Mouse (Mus musculus): ENCODE results near the gene Emid1. TPM values are rescaled to one million over a fixed set of nuclear protein-coding genes. Genes with fewer than 3 reads are reported as not detected.
A peak's percentile ranks its signal among the peaks of the same experiment; 100 is the strongest.

Emid1 gene
- polyA plus RNA-seq, 1 experiment from 2014 or later: 14.6 TPM

- H3K4me1 ChIP-seq: peaks cover 22% of the 10 kb centered on the region
- H3K36me3 ChIP-seq: no peaks in the 10 kb centered on the region
- H3K4me3 ChIP-seq: no peak overlapping the region
- DNase-seq (ENCODE audit: low spot score): no peak
- no peaks in the 10 kb centered on the region for H3K9me3 ChIP-seq
- WGBS: 78% methylated on average over 4 of the region's 4 CpGs
- H3K27ac ChIP-seq: no peak overlapping the region
- peaks cover 19% of the 10 kb centered on the region for H3K27me3 ChIP-seq (ENCODE audit: insufficient read depth, poor library complexity, severe bottlenecking)
Measured at GRCm38 (mm10) chr11:5132751-5133150, 19.3 kb downstream of the Emid1 start.

- Histone ChIP-seq H3K4me3 (no peak overlapping the region), H3K27me3 (ENCODE audit: insufficient read depth, poor library complexity, severe bottlenecking) (peaks cover 19% of the 10 kb centered on the region), H3K27ac (no peak overlapping the region), H3K9me3 (no peaks in the 10 kb centered on the region), H3K36me3 (no peaks in the 10 kb centered on the region), H3K4me1 (peaks cover 16% of the 10 kb centered on the region)
- no peak for DNase-seq (ENCODE audit: low spot score)
- 60% methylated on average over 4 of the region's 4 CpGs for WGBS
Measured at GRCm38 (mm10) chr11:5130111-5130665, 21.9 kb downstream of the Emid1 start.

DNA sequence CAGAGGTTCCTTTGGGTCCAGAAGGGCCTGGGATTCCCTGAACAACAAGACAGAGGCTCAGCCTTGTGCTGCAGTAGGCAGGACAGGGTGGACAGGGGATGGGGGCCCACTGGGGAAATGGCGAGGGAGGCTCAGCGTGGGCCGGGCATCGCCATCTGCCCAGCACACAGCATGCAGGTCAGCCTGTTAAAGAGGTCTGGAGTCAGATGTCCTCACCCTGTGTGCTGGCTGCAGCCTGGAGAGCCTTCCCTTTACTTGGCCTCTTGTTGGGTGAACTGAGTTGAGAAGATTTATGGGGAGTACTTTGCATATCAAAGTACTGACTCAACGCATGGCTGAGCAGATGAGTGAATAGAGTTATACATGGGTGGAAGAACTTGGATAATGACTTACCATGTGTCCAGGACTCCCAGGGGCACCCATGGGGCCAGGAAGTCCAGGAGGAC, 23.0 kb downstream of the Emid1 start:
- no peak for DNase-seq (ENCODE audit: low spot score)
- H3K36me3 ChIP-seq: no peaks in the 10 kb centered on the region
- H3K4me3 ChIP-seq: no peak overlapping the region
- peaks cover 16% of the 10 kb centered on the region for H3K4me1 ChIP-seq
- H3K9me3 ChIP-seq: no peaks in the 10 kb centered on the region
- H3K27ac ChIP-seq: no peak overlapping the region; the same call in 1 of the 2 replicates
- WGBS: 67% methylated on average over 5 of the region's 5 CpGs
- peaks cover 8% of the 10 kb centered on the region; the same call in 1 of the 2 replicates for H3K27me3 ChIP-seq (ENCODE audit: insufficient read depth, poor library complexity, severe bottlenecking)

DNA sequence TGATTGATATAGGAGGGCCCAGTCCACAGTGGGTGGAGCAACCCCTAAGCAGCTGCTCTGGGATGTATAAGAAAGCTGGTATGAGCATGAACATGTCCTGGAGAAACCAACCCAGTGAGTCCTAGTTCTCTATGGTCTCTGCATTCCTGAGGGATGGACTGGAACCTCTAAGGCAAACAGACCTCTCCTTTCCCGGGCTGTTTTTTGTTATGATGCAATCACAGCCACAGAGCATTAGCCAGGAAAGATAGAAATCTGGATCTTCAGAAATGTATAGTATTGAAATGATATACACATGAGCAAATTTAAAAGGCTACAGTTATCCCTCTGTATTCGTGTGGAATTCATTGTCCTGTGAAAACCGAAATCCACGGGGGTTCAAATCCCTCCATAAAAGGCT, 26.3 kb downstream of the Emid1 start:
- DNase-seq (ENCODE audit: low spot score): no peak
- no peak overlapping the region for H3K27ac ChIP-seq
- peaks cover 16% of the 10 kb centered on the region for H3K4me1 ChIP-seq
- no peak overlapping the region for H3K4me3 ChIP-seq
- WGBS: 77% methylated on average over 4 of the region's 4 CpGs
- no peaks in the 10 kb centered on the region for H3K9me3 ChIP-seq
- no peaks in the 10 kb centered on the region for H3K36me3 ChIP-seq
- H3K27me3 ChIP-seq (ENCODE audit: insufficient read depth, poor library complexity, severe bottlenecking): peaks cover 5% of the 10 kb centered on the region; the same call in 1 of the 2 replicates

- peak; percentile 92 for DNase-seq (ENCODE audit: low spot score)
- 27% methylated on average over 13 of the region's 13 CpGs for WGBS
- Histone ChIP-seq H3K36me3 (no peaks in the 10 kb centered on the region), H3K9me3 (no peaks in the 10 kb centered on the region), H3K4me3 (no peak overlapping the region), H3K4me1 (peaks cover 12% of the 10 kb centered on the region), H3K27ac (peak overlapping the region; percentile 30; the same call in 1 of the 2 replicates), H3K27me3 (ENCODE audit: insufficient read depth, poor library complexity, severe bottlenecking) (no peaks in the 10 kb centered on the region)
Measured at GRCm38 (mm10) chr11:5114931-5115581, 37.0 kb downstream of the Emid1 start.

- no peak overlapping the region for H3K4me3 ChIP-seq
- no peaks in the 10 kb centered on the region for H3K36me3 ChIP-seq
- no peaks in the 10 kb centered on the region for H3K27me3 ChIP-seq (ENCODE audit: insufficient read depth, poor library complexity, severe bottlenecking)
- H3K9me3 ChIP-seq: no peaks in the 10 kb centered on the region
- WGBS: 75% methylated on average over 7 of the region's 7 CpGs
- no peak overlapping the region for H3K27ac ChIP-seq
- no peak for DNase-seq (ENCODE audit: low spot score)
- H3K4me1 ChIP-seq: peaks cover 12% of the 10 kb centered on the region
Measured at GRCm38 (mm10) chr11:5113645-5114044, 38.4 kb downstream of the Emid1 start.

GRCm38 (mm10) chr11:5109441-5109840, 42.6 kb downstream of the Emid1 start:
- Histone ChIP-seq H3K4me3 (no peak overlapping the region), H3K27ac (no peak overlapping the region), H3K4me1 (peaks cover 9% of the 10 kb centered on the region), H3K9me3 (no peaks in the 10 kb centered on the region), H3K36me3 (peaks cover 10% of the 10 kb centered on the region; the same call in 1 of the 2 replicates), H3K27me3 (ENCODE audit: insufficient read depth, poor library complexity, severe bottlenecking) (no peaks in the 10 kb centered on the region)
- DNase-seq (ENCODE audit: low spot score): no peak
- 56% methylated on average over 8 of the region's 8 CpGs for WGBS

- no peak overlapping the region for H3K4me3 ChIP-seq
- 0 out of 2 replicates have a peak overlapping the region, but pooled peaks have one; percentile 49 for H3K27ac ChIP-seq
- 95% methylated on average over 4 of the region's 4 CpGs for WGBS
- peaks cover 31% of the 10 kb centered on the region for H3K36me3 ChIP-seq
- no peaks in the 10 kb centered on the region for H3K27me3 ChIP-seq (ENCODE audit: insufficient read depth, poor library complexity, severe bottlenecking)
- H3K9me3 ChIP-seq: no peaks in the 10 kb centered on the region
- peaks cover 16% of the 10 kb centered on the region for H3K4me1 ChIP-seq
- no peak for DNase-seq (ENCODE audit: low spot score)
Measured at GRCm38 (mm10) chr11:5103986-5104509, 48.0 kb downstream of the Emid1 start.

DNA sequence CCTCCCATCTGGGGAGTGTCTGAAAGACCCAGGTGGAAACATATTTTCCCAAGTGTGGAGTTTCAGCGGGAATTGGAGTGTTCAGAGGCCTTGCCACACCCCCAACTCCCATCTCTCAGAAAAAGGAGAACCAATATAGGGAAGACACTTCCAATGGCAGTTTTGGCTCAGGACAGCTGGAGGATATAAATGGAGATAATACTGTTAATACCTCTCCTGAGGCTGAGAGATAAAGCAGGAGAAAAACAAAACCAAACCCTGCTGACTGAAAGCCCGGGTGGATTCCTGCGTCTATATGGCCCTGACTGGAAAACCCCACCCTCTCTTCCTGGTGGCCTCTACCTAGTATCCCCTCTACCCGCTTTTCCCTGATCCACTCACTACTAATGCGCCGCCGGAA, 49.7 kb downstream of the Emid1 start:
- WGBS: 81% methylated on average over 7 of the region's 7 CpGs
- peaks cover 17% of the 10 kb centered on the region for H3K4me1 ChIP-seq
- no peak overlapping the region for H3K4me3 ChIP-seq
- no peaks in the 10 kb centered on the region for H3K27me3 ChIP-seq (ENCODE audit: insufficient read depth, poor library complexity, severe bottlenecking)
- no peak for DNase-seq (ENCODE audit: low spot score)
- H3K9me3 ChIP-seq: no peaks in the 10 kb centered on the region
- peaks cover 31% of the 10 kb centered on the region for H3K36me3 ChIP-seq
- no peak overlapping the region for H3K27ac ChIP-seq

DNA sequence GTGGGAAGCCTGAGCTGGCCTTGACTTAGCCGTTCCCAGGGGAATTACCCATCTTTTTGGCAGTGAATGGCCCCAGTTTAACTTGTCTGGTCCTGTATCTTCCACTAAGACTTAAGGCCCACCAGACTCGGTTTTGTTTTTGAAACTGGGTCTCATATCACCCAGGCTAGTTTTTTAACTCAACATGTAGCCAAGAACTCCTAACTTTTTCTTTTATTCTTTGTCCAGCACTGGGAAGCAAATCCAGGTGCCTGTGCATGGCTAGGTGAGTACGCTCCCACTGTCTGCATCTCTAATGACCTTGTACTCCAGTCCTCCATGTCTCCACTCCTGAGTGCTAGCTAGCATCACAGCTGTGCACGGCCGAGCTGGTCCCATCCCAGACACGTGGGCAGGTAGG, 50.4 kb downstream of the Emid1 start:
- DNase-seq (ENCODE audit: low spot score): no peak
- no peaks in the 10 kb centered on the region for H3K27me3 ChIP-seq (ENCODE audit: insufficient read depth, poor library complexity, severe bottlenecking)
- H3K4me1 ChIP-seq: peaks cover 23% of the 10 kb centered on the region
- H3K4me3 ChIP-seq: no peak overlapping the region
- 83% methylated on average over 6 of the region's 6 CpGs for WGBS
- peaks cover 31% of the 10 kb centered on the region for H3K36me3 ChIP-seq
- no peak overlapping the region for H3K27ac ChIP-seq
- H3K9me3 ChIP-seq: no peaks in the 10 kb centered on the region

DNA sequence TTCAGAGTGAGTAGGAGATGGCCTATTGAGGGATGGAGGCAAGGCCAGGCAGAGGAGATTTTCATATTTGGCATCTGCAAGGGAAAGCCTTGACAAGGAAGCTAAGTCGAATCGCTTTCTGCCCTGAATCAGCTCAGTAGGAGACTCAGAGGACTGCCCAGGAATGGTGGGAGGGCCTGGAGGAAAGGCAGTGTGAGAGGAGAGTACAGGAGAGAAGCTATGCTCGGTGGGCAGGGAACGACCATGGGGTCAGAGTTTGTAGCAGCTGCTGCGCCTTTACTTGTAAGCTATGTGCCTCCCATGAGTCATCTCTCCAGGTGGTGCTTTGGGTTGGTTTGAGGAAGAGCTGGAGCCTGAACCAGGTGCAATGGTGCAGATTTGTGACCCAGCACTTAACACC, 51.3 kb downstream of the Emid1 start:
- Histone ChIP-seq H3K27ac (0 out of 2 replicates have a peak overlapping the region, but pooled peaks have one; percentile 100), H3K36me3 (peaks cover 33% of the 10 kb centered on the region), H3K27me3 (ENCODE audit: insufficient read depth, poor library complexity, severe bottlenecking) (no peaks in the 10 kb centered on the region), H3K9me3 (no peaks in the 10 kb centered on the region), H3K4me3 (peak overlapping the region; percentile 99), H3K4me1 (peaks cover 27% of the 10 kb centered on the region)
- no peak for DNase-seq (ENCODE audit: low spot score)
- WGBS: 67% methylated on average over 5 of the region's 5 CpGs

DNA sequence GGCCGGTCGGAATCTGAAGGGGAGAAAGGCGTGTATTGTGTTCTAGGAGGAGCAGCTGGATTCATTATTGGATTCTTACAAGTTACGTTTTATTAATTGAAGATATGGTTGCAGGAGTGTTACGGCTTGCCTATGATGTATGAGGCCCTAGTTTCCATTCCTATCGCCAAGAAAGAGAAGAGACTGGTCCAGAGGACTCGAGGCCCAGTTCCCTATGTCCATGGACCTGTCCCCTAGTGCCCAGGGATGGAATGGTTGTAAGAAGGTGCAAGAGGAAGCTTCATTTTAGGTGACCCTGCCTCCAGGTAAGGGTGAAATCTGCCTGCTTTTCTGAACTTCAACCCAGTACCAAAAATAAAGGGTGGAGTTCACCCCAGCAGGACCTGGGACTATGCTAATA, 51.8 kb downstream of the Emid1 start:
- DNase-seq (ENCODE audit: low spot score): no peak
- H3K36me3 ChIP-seq: peaks cover 28% of the 10 kb centered on the region
- H3K9me3 ChIP-seq: no peaks in the 10 kb centered on the region
- H3K4me1 ChIP-seq: peaks cover 27% of the 10 kb centered on the region
- H3K27me3 ChIP-seq (ENCODE audit: insufficient read depth, poor library complexity, severe bottlenecking): no peaks in the 10 kb centered on the region
- peak overlapping the region; percentile 99 for H3K4me3 ChIP-seq
- WGBS: 3% methylated on average over 7 of the region's 7 CpGs
- peak overlapping the region; percentile 100 for H3K27ac ChIP-seq

- Histone ChIP-seq H3K4me1 (peaks cover 27% of the 10 kb centered on the region), H3K27ac (peak overlapping the region; percentile 100), H3K4me3 (peak overlapping the region; percentile 99), H3K36me3 (peaks cover 25% of the 10 kb centered on the region), H3K27me3 (ENCODE audit: insufficient read depth, poor library complexity, severe bottlenecking) (no peaks in the 10 kb centered on the region), H3K9me3 (no peaks in the 10 kb centered on the region)
- DNase-seq (ENCODE audit: low spot score): peak; percentile 95
- WGBS: under 1% methylated on average over 31 of the region's 31 CpGs
Measured at GRCm38 (mm10) chr11:5099576-5100183, 52.4 kb downstream of the Emid1 start.
